Mouse (Mus musculus): ENCODE data around the gene Vwa5b1.
A peak's percentile ranks its signal among the peaks of the same experiment; 100 is the strongest.

Vwa5b1 gene

DNA sequence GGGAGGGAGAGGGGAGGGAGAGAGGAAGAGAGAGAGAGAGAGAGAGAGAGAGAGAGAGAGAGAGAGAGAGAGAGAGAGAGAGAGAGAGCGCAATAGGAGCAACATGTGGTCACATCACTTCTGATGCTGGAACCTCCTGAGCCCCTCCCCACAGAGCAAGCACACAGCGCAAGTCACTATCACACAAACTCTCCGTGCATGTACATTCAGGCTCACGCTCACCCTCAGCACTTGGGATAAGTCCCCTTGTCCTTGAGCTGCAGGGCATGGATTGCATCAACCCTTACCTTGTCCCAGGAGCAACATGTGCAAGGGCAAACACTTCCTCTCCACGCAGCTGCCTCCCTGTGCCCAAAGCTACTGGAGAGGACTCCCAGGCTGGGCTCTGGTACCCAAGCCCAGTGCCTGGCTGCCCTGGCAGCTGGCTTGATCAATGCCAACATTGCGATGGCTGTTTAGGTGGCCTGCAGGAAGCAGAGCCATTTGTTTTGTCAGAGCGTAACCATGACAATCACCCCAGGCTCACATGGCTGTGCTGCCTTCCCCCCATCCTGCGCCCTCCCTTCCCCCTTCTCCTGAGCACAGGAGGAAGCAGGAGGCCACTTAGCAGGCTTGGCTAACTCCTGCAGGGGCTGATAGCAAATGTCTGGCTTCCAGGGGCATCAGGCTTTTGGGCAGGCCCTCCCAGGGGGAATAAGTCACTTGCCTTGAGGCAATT is at the start of gene Vwa5b1:
TSS of gene Vwa5b1 (minus strand) at position 457 of the 718 bp plus-strand sequence.
- no peak for DNase-seq

- no peak for DNase-seq
Measured at GRCm38 (mm10) chr4:138682760-138683159, 47.1 kb upstream of the Vwa5b1 start.

GRCm38 (mm10) chr4:138680124-138680523 is 44.4 kb upstream of the Vwa5b1 start:
- DNase-seq = no peak

GRCm38 (mm10) chr4:138677579-138677978 is 41.9 kb upstream of the Vwa5b1 start:
- peak; percentile 10 for DNase-seq

- DNase-seq = peak; percentile 38
Measured at GRCm38 (mm10) chr4:138676480-138676879, 40.8 kb upstream of the Vwa5b1 start.

DNA sequence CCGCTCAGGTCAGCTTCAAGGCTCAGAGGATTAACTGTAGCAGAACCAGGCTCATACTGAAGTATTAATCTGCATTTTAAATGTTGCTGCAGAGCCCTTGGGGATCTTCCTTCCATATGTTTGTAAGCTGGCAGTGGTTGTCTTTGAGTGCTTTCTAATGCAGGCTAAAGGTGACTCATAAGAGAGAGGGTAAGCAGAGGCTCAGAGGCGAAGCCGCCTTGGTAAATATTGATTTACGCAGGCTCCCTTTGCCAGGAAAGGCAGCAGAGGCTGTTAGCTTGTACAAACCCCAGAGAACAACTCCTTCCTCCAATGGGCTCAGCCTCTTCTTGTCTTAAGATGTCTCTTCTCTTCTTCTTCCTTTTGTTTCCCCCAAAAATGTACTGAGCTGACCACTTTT is 36.5 kb upstream of the Vwa5b1 start:
- DNase-seq = no peak

- DNase-seq = no peak
Measured at GRCm38 (mm10) chr4:138670093-138670889, 34.6 kb upstream of the Vwa5b1 start.

GRCm38 (mm10) chr4:138666521-138666920 is 30.8 kb upstream of the Vwa5b1 start:
- DNase-seq = no peak

DNA sequence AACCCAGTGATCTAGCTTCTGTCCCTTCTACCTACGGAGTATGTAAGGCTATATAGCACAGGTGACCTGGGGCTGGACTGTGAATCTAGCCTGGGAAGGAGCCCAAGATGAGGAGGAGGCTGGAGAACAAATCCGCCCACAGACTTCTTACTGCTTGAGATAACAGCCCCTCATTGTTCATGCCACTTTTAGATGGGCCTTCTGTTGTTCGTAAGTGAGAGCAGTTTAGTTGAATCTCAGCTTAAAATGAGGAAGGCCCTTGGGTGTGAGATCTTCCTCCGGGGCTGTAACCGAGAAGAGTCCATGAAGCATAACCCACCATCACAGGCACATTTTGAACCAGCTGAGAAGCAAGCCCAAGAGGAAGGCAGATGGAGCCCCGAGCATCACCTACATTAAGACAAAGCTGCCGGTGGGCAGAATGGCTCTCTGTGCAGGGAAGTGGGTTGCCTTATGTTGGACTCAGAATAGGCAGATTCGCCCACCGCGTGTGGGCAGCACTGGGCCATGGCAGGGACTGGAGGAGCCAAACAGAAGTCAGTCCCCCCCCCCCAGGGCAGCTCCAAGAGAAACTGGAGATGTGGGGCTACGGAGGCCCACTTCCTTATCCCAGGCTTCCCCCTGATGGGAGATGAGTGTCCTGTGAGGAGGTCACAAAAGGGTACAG is 24.4 kb upstream of the Vwa5b1 start:
- DNase-seq = no peak

DNA sequence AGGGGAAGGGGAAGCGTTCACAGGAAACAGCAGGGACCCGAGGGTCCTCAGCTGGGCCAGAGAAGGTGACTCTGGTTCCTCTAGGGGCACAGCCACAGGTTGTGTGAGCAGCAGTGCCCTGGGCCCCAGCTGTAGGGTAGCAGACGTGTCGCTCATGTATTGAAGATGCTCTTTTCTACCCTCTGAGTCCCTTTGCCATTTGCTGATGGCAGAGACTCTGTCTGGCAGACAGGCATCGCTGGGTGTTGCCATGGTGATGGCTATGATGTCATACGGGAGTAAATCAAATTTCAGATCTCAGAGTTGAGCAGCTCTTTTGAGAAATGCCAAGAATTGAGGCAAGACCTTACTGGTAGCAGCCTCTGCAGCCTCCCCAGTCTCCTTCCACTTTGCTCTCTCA is 17.4 kb upstream of the Vwa5b1 start:
- no peak for DNase-seq

DNA sequence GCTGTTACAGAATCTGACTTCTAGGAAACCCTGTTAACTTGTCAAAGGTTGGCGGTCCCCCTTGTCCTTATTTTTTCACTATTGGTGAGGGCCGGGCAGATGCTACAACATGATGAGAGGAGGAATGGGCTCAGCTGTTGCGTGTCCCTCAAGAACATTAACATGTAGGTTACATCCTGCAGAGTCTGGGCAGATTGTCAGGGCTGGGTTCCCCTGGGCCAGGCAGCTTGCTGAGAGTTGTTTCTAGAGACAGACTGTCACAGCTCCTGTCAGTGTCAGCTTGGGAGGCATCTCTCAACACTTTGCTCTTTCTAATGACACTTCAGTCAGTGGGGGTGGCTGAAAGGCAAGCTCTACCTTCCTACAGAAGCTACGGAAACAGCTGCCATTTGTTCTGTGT is 16.2 kb upstream of the Vwa5b1 start:
- DNase-seq = no peak

DNA sequence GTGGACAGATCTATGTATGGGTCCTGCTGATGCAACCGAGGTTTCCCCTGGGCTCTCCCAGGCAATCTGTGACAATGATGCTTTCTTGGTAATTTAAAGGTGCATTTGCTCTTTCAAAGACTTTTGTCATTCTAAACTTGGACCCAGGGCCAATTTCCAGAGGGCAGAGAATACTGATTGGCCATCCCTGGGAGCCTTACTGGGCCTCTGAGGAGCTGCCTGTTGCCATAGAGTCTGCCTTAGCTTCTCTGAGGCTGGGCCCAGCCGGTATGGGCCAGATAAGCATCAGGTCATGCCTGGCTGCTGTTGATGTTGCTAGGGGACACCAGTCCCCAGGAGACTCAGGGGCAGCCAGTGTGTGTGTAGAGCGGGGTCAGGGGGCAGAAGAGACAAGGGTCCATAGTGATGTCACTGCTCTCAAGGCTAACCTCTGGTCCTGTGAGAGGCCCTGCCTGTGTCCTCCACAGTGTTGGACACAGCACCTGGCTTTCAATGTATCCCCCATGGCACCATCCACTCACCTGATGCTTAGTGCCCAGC is 12.5 kb upstream of the Vwa5b1 start:
- DNase-seq = no peak

- DNase-seq = no peak
Measured at GRCm38 (mm10) chr4:138642272-138642671, 6.6 kb upstream of the Vwa5b1 start.

- DNase-seq = no peak
Measured at GRCm38 (mm10) chr4:138636146-138636511, 445 bp upstream of the Vwa5b1 start.

DNA sequence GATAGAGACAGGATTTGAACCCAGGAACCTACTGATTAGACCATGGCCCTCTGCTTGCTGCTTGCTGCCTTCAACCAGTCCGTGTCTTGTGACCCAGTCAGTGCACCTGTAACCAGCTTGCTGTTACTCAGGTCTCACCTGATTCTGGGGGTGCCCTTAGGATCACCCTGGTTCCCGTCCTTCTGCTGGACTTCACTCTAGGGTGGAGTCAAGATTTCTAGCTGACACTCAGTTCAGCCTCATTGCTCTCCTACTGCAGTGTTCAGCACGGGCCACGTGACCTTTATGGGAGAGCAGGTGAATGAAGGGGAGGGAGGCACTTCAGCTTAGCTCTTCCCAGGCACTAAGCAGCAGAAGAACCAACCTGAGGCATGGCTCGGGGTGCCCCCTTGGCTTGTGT is 7.4 kb downstream of the Vwa5b1 start:
- no peak for DNase-seq

- DNase-seq = no peak
Measured at GRCm38 (mm10) chr4:138614454-138614853, 21.2 kb downstream of the Vwa5b1 start.

DNA sequence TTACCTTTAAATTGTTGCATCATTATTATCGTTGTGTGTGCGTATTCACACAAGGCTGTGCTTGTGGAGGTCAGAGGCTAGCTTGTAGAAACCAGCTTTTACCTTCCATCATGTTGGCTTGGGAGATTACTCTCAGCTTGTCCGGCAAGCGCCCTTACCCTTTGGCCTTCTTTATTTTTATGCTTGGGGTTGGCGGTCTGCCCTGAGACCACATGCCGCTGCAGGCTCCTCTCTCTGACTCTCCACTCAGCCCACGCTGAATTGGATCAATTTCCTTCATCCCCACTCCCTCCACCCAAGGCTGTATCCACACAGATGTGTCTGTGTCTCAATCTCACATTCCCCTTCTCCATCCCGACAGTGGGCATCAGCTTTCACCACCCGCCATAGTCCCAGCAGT is 33.8 kb downstream of the Vwa5b1 start:
- no peak for DNase-seq

GRCm38 (mm10) chr4:138597904-138598347 is 37.8 kb downstream of the Vwa5b1 start:
- peak; percentile 74 for DNase-seq

GRCm38 (mm10) chr4:138596391-138597130 is 39.1 kb downstream of the Vwa5b1 start:
- DNase-seq = no peak

DNA sequence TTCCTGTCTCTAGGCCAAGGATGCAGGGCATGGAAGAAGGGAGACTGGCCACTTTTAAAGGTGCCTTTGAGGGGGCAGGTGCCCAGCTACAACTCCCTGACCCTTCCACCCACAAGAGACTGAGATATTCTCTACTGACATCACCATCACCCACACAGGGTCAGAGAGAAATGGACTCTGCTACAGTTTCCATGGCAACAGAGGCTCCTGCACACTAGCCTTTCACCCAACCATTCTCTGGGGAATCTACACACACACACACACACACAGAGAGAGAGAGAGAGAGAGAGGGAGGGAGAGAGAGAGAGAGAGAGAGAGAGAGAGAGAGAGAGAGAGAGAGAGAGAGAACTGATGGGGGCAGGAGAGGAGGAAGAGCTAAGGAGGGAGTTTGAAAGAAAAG is 50.7 kb downstream of the Vwa5b1 start:
- no peak for DNase-seq

DNA sequence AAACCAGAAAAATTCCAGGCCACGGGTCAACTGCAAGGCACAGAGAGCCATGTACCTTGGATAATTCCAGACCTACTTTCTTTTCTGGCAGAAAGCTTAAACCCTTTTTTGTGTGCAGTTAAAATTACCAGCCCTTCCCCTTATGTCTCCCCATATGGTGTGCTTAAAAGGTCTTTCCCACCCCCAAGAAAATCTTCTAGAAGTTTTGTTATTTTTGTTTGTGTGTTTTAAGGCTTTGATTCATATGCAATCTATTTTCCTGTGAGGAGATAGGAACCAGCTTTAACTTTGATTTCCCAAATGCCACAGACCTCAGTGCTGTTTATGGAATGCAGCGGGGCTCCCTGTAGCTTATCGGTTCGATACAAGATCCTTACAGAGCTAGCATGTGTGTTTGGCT is 53.2 kb downstream of the Vwa5b1 start:
- no peak for DNase-seq

DNA sequence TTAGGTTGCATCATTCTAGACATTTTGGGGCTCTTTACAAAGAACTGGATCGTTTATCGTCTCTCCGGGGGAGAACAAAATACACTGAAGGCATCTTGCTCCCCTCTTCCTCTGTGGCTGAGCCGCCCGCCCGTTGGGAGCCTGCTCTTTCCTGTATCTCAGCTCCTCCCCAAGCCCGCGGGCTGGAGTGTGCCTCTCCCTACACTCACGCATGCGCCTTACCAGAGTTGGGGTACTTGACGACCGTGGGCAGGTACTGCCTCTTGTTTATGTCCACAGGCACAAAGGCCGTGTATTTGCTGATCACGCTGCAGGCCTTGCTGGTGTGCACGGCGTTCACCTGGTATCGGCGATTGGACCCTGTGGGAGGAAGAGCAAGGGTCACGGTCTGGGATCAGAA is 57.3 kb downstream of the Vwa5b1 start:
- DNase-seq = no peak

DNA sequence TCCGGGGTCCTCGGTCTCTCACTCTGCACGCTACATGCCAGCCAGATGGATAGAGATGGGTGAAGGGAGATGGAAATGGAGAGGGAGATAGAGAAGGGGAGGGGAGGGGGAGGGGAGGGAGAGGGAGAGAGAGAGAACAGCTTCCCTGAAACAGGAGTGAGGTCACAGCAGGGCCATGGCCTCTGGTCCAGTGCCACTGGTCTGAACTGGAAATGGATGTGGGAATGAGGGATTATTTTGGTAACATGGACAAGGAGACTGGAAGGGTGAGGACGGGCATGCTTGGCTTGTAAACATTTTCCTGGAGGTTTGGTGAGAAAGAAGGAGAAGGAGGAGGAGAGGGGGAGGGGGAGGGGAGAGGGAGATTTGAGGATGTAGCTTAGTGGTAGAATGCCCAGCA is 59.0 kb downstream of the Vwa5b1 start:
- DNase-seq = no peak

Measured in thymus, postnatal 4 days (tissue).